Mouse (Mus musculus) cerebellum, adult (tissue): ENCODE results near the gene Vcam1.

Source experiments
- ATAC-seq: cut with Nextera tagmentation; 2 replicates; pipeline ENCODE4 v1.9.2; 2017; ENCODE audit warnings: mild to moderate bottlenecking, moderate library complexity, mixed read lengths; ENCODE audit not compliant: insufficient number of reproducible peaks, low FRiP score, low TSS enrichment

The Vcam1 gene

DNA sequence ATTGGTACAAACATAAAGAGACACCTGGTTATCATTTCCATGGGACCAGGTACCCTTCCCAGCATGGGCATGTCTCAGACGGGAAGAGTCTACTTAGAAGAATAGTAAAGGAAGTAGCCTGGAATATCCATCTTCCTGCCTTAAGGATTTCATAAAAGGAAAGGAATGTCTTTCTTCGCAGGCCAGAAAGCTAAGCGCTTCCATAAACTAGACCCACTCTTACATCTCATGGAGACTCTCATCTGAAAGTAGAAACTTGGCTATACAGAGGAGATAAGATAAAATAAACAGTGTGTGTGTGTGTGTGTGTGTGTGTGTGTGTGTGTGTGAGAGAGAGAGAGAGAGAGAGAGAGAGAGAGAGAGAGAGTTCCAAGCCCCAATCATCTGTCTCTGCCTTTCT, 36.9 kb downstream of the Vcam1 start:
- no peak for ATAC-seq

DNA sequence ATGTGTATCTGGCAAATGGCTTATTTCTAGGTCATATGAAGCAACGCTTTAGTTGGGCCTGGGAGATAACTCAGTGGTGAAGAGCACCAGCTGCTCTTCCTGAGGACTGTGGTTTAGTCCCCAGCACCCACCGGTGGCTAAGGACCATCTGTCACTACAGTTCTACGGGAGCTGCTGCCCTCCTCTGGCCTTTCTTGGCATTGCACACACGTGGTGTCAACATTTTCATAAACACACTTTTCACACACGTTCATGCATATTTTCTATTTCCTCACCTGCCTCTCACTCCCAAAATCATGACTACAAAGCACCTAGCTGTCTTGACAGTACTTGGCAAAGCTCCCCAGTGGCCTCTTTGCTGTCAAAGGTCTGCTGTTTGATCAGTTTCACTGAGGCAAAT, 37.8 kb downstream of the Vcam1 start:
- no peak for ATAC-seq

DNA sequence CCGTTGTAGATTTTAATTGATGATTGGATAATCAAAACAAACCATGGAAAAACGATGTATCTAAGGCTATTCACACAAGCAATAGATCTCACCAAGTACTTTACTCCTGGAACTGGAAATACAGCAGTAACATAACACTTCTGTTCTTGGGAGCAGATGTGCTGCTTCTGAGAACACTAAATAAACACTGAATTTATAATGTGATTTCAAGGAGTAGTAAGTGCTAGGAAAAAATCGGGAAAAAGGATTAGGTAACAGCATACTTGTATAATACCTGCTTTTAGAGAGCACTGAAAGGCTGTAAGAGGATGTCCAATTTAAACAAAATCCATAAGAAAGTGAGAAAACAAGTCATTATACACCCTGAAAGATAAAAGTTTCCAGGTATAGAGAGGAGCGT, 43.5 kb downstream of the Vcam1 start:
- no peak for ATAC-seq

DNA sequence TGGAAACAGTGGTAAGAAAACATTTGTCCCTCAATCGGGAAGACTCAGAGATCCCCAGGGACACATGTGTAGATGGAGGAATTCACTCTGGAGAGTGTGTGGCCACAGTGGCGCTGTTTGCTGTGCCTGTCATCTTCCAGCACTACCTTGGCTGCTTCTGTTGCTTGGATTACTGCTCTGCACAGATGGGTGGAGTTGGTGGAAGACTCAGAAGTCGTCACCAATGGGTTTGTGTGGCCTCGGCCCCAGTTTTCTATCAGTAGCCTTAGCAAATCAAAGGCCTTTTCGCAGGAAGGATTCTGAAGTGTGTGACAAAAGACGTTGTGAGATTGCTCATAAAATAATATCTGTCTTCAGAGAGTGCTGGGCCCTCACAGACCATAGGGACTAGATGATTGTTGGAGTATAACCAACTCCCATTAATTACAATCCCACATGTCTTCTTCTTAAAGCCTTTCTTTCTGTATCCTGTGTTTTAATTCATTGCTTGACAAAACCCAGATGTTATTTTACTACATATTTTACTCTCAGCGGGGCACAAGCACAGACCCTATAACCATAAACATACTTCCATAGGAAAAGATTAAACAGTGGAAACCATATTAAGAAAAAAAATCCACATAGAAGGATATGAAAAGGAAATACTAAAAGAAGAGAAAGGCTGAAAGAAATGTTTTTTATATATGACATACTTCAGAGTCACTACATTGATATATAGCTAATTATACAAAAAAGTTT, 48.4 kb downstream of the Vcam1 start:
- ATAC-seq: no peak

DNA sequence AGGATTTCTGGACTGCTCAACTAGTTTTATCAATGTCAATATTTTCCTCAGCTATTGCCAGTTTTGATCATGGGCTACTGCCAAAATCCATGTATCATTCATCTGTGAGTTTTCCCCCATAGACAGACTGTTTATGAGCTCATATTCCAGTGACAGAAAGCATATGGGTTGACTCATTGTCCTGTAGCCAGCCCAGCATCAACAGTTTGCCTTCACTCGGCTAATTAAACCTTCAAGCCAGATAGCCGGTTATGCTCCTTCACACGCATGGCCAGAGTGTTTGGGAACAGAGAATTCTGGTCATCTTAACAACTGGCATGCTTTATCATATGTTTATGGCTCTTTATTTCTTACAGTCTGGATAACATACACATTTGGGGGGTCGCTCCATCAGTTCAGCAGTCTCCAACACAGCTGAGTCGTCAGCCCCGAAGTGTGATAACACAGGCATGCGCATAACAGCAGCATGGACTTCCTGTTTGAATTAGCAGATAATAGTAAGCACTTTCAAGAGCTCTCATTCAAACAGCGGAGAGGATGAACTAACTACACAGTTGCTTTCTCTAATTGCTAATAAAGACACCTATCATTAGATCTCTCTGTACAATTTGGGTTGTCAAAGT, 49.2 kb downstream of the Vcam1 start:
- no peak for ATAC-seq

DNA sequence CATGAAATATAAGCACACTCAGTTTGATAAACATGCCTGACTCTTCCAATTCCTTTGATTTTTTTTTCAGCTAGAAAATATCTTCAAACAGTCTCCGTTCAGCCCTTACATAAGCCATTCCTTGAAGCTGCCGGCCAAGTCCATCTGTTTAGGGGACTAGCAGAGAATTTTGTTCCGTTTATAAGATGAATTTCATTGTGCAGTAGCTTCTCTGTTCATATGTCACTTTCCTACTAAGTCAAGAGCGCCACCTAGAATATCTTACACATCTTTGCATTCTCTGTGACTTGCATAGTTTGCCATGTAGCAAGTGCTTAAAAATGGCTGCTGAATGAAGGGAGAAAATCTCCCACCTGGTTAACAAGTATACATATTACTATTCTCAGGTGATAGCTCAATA, 51.0 kb downstream of the Vcam1 start:
- ATAC-seq: peak; percentile 56; the same call in 1 of the 2 replicates

DNA sequence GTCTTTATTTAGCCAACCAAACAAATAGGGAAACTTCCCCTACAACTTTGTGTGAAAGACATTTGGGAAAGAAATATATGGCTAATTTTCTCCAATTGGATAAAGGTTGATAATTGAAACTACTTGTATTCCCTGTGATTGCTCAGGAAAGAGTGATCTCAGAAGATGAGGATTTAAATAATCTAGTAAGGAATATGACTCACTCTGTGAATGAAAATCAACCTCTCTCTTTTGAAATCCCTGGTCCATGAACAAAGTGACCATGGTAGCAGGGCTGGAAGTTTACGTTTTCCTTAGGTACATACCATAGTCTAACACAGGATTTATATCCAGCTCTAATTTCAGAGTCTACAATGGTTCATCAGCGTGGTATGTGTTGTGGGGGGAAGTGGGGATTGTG, 52.7 kb downstream of the Vcam1 start:
- no peak for ATAC-seq

DNA sequence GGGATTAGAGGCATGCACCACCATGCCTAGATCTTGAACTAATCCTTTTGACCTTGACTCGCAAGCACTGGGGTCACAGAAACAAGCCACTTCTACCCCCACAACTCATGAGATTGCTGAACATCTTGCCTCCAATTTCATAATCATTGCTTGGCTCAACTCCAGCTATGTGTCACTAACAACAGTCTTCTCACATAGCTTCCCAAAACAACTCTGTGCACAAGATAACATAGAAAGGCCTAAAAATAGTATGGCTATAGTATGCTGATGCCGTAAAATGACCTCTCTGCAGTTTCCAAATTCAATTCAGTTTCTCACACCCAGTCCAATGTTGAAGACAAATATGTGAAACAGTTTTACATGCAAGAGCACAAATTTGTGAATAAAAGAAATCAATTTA, 56.9 kb downstream of the Vcam1 start:
- no peak for ATAC-seq

DNA sequence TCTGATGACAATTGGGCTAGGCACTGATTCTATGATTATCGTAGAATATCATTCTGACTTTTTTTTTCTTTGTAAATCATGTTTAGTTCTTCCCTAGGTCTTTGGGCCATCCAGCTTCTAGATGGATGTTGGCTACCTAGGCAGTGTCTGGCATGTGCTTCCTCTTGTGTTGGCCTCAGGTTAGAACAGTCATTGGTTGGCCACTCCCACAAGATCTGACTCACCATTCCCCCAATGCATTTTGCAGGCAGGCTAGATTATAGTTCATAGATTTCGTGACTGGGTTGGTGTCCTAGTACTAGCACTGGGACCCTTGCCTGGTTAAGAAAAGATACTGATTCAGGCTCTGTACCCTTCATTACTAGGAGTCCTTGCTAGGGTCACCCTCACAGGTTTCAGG, 67.3 kb downstream of the Vcam1 start:
- ATAC-seq: no peak

DNA sequence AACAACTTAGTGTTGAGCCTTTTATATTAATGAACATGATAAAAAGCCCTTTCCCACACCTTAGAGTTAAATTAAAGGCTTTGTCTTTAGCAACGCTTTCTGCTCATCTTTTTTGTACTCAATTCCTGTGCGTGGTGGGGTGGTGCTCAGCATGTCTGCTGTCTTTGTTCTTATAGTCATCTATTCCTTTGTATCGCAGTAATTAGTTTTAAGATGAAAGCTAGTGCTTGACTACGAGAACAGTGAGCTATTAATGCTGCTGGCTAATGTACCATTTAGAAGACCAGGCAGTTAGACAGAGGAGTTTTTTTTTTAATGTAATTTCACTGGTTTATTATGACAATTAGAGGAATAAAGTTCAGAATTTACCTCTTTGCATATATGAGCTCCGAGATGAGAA, 69.2 kb downstream of the Vcam1 start:
- ATAC-seq: no peak
